Mouse (Mus musculus) frontal cortex, postnatal 10 days (tissue): ENCODE data around the gene Tomm22.
"Not testable (repeated sequence)": the region's sequence is repeated elsewhere in the genome, so short reads cannot be mapped to it uniquely, and the experiment has no call there.

ENCODE experiments used
- DNase-seq, 2 experiments: peaks; one replicate each; pipeline ENCODE4 v3.0.0; 2022; ENCODE audit warnings: low spot score in 2 of 2, mixed read lengths in 1 of 2

Tomm22 gene

DNA sequence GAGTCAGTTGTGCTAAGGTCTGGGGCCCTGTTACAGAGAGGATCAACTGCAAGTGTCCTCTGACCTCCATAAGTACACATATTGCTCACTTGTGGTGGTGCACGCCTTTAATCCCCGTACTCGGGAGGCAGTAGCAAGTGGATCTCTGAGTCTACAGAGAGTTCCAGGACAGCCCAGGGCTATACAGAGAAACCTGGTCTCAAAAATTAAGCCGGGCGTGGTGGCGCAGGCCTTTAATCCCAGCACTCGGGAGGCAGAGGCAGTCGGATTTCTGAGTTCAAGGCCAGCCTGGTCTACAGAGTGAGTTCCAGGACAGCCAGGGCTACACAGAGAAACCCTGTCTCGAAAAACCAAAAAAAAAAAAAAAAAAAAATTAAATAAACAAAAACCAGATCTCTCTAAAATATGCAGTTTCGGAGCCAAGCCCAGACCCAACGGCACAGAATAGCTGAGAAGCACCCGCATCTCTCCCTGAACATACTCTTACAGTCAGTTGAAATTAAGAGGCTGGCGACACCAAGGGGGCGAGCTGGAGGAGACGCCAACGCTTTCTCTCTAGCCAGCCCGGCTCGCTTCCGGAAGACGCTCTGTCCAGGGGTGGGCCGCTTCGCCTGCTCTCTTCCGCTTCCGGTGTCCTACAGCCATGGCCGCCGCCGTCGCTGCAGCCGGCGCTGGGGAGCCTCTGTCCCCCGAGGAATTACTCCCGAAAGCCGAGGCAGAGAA is at the start of gene Tomm22:
TSS of gene Tomm22 (plus strand) at position 613 of the 723 bp plus-strand sequence.
- DNase-seq, result peak; percentile 82 to 87

DNA sequence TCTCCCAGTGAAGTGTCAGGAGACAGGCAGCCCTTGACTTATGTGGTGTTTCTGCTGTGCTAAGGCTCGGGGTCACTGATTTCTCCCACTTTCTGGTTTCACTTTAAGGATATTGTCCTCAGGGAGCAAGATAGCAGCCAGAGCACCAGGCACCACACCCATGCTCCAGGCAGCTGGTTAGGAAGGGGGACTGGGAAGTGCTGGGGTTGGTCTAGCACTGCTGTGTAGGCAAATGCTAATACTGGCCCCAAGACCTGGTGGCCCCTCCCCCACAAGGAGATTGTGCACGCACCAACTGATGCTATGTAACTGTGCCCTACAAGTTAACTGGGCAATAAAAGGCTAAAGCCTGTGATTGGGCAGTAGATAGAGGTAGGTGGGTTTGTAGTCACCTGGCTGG is 40.2 kb upstream of the Tomm22 start:
- DNase-seq, result no peak

DNA sequence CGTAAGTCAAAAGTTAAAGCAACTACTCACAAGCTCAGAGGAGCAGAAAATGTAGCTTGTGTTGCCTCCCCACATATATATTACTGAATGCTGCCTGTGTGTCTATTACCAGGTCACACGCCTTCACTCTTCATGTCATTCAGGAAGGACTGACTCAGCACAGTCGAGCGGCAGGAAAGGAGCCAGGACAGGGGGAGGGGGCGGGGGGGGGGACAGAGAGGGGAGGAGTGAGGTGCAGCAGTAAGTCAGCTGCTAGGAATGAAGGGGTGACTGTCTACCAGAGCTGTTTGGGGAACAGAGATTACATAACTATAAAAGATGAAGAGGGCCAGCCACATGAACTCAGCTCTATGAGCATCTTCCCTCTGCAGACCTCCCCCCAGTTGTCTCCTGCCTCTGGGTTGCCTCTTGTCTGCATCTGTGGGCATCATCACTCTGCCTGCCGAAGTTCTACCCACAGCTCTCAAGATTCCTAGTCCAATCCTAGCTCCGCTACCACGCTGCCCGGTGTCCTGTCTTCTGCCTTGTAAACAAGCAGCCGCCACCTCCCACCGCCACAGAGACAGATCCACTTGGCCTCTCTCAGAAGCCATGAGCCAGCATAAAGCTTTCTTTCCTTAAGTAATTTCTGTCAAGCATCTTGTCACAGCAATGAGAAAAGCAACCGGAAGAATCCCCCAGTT is 29.4 kb upstream of the Tomm22 start:
- DNase-seq, result no peak

DNA sequence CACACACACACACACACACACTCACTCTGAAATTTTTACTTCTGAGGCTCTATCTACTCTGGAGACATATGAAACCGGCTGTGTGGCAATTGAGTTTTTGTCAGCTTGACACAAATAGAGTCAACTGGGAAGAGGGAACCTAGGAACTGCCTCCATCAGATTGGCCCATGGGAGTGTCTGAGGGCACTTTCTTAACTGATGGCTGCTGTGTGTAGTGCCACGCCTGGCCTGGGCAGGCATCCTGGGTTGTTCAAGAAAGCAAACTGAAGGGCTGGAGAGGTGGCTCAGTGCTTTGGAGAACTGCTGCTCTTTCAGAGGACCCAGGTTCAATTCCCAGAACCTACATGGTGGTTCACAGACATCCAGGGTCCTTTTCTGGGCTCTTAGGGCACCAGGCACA is 25.2 kb upstream of the Tomm22 start:
- DNase-seq, result no peak

DNA sequence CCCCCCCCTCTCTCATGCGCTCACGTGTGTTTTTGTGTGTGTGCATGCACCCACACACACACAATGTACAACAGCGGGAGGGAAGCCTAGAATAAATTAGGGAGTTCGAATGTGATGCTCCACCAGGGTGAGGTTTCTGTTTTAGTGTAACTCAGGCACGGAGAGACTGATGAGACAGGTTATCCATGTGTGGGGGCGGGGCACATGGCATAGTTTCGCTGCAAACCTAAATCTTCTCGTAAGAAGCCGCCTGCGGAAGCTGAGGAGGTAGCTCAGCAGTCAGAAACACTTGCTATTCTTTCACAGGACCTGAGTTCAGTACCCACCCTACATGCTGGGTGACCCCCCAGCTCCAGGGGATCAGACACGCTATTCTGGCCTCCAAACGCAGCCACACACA is 22.5 kb upstream of the Tomm22 start:
- no peak for DNase-seq

DNA sequence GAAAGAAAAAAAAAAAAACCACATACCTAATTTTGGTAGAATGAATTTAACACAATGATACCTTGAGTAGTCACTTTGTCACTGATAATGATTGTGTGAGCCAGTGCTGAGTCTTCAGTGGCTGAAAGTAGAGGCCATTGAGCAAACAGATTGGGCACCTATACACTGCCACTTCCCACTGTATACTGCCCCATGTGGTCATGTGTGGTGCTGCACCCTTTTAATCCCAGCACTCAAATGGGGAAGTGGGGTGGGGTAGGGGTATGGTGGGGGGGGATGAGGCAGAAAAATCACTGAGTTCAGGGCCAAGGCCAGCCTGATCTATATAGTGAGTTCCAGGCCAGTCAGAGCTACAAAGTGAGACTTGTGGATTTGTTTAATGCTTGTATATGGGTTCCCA is 20.1 kb upstream of the Tomm22 start:
- DNase-seq, result no peak

DNA sequence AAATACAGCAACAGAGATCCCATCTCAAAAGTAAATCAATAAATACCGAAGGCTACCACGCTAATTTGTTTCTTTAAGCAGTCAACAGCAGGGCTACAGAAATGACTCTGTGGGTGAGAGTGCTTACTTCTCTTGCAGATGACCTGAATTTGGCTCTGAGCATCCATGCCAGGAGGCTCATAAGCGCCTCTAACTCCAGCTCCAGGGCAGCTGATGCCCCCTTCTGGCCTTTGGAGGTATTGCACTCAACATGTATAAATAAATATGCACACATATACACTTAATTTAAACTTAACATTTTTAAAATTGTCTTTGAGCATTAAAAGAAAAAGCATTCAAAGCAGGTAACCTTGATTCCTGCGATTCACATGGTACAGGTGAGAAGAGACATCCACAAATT is 19.2 kb upstream of the Tomm22 start:
- DNase-seq, result no peak

DNA sequence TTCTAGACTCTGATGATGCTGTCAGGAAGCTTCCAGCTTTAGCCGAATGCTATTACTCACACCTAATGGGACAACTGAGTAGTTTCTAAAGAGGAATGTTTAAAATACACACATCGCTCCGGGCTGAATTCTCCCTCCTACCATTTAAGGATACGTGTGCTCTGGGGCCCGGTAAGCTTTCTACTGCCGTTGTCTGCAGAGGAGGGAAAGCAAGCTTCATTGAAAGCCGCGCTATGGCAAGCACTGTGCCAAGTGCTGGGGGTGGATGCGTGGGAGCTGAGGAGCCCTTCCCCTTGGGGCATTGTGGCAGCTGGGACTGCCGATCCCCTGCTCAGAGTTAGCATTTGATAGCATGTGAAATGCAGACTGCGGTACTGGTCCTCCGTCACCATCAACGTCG is 14.2 kb upstream of the Tomm22 start:
- DNase-seq, result no peak

DNA sequence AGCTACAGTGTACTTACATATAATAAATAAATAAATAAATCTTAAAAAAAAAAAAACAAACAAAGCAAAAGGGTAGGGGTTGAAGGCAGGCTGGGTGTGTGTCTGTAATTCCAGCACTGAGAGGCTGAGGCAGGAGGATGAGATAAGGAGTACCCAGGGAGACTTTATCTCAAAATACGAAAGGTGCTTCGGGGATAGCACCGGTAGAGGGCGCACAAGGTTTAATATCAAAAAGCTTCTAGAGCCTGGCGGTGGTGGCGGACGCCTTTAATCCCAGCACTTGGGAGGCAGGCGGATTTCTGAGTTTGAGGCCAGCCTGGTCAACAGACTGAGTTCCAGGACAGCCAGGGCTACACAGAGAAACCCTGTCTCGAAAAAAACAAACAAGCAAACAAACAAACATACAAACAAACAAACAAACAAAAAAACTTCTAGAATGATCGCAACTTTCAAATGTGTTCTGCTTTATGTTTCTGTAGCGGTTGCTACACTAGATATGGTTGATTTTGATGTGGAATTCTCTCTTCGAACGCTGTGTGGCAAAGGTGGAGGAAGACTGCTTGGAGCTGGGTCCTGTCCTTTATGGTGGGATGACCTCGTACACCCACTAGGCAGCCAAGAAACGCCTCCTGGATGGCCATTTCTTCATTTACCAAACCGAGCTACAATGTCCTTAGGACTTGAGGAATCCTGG is 12.7 kb upstream of the Tomm22 start:
- DNase-seq, result peak; percentile 58 to 78

DNA sequence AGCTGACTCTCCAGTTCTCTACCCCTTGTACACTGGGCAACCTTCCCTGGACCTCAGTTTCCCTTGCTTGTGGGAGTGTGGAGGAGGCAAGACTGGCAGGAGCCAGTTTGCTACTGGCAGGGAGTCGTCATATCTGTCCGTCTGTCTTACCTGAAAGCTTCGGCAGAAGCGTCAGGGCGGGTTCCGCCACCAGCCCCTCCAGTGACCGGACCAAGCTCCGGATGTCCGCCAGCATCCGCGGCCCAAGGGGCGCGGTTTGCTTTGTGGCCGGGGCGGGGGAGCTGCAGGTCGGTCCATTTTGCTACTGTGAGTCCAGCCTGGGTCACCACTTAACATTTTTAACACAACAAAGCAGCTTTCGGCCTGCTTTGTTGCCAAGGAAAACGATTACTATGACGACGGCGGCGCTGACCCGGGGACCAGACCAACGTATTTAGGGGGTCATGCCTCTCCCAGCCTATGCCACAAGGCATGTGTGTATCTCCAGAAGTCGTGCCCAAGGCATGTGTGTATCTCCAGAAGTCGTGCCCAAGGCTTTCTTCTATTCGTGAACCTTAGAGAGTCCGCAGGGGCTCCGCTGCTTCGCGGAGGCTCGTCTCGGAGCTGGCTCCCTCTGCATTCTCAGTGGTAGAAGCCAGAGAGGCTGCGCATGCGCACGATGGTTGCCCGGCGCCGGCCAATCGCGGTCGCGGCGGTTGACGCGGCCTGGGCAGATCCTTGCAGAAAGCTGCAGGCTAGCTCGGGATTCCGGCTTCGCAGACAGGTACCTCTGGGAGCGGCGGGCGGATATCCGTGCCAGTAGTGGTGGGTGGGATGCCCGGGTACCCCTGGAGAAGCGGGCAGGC is 11.9 kb upstream of the Tomm22 start, which contains the start of the genes Fam227a and Cby1:
TSS of gene Fam227a (minus strand) at position 426 of the 845 bp plus-strand sequence.
TSS of gene Cby1 (plus strand) at position 669 of the 845 bp plus-strand sequence.
- peak; percentile 88 to 95 for DNase-seq

DNA sequence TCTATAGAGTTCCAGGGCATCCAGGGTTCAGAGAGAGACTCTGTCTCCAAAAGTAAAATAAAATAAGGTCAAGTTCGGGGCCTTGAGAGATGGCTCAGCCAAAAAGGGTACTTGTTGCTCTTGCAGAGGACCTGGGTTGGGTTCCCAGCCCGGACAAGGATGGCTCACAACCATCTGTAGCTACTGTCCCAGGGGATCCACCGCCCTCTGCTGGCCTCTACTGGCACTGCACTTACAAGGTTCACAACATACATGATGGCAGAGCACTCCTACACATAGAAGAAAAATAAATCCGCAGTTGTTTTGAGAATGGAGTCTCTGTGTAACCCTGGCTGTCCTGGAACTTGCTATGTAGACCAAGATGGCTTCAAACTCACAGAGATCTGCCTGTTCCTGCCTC is 8.8 kb upstream of the Tomm22 start:
- DNase-seq, result peak in 1 of 2 experiments; percentile 34

DNA sequence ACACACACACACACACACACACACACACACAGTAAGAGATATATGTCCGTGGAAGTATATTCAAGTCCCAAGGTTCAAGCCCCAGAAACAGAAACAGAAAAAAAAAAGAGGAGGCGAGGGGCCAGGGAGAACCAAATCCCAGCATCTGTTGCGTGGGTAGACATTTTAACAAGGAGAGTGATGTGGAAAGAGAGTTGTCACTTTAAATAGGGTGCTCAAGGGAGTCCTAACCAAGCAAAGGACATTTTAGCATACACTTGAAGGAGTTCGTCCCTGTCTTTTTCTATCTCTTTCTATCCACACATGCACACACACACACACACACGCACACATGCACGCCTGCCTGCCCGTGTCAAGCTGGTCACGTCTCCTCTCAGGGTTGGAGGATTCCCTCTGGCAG is 6.0 kb upstream of the Tomm22 start:
- DNase-seq, result no peak

DNA sequence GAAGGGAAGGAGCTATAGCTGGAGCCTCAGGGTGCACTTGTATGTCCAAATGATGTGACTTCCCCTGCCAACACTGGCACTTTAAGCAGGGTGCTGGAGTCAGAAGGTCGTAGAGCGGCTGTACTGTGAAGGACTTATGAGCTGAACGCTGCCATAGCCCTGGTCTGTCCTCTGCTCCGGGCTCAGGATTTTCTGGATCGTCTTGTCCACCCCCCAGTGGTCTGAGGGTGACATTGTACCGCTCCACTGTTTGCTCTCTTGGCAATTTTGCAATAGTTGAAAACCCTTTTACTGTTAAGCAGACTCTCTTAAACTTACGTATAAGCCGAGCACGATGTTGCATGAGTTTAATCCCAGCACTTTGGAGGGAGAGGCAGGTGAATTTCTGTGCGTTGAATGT is 1.5 kb upstream of the Tomm22 start:
- no peak for DNase-seq

DNA sequence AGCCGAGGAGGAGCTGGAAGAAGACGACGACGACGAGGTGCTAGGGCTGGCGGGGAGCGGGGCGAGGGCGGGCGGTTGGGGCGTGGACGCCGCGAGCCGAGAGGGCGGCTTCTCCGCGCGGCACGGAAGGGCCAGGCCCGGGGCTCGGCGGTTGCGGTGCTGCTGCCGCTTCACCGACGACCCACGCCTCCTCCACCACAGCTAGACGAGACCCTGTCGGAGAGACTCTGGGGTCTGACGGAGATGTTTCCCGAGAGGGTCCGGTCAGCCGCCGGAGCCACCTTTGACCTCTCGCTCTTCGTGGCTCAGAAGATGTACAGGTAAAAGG is 275 bp downstream of the Tomm22 start:
- DNase-seq, result no peak

DNA sequence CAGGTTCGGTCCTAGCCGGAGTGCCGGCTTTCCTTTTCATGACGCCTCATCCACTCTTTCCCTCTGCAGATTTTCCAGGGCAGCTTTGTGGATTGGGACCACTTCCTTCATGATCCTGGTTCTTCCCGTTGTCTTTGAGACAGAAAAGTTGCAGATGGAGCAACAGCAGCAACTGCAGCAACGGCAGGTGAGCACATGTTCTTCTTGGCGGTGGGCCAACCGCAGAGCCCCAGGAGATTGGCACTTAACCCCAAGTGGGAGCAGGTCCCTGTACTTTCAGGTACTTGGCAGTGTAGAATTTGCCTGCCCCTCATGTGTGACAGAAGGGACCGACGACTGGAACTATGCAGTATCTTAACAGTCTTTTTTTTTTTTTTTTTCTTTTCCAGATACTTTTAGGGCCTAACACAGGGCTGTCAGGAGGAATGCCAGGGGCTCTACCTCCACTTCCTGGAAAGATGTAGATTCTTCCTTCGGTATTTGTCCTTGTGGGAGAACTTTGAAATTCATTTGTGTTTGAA is 1.2 kb downstream of the Tomm22 start:
- DNase-seq, result not testable (repeated sequence)

DNA sequence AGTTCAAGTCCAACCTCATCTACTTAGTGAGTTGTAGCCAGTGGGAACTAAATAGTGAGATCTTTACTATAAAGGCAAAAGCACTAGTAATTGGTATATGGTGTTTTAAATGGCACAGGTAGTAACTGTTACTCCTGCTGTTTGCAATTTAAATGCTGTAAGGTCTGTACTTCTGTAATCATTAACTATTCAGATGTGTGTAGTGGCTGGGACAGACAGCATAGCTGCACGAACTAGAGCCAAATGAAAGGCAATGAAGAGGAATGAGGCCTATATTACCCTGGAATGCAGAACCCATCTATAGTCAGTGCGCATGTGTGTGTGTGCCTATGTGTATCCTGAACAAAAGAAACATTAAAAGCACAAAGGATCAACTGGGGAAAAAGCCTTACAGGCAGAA is 7.3 kb downstream of the Tomm22 start:
- no peak for DNase-seq

DNA sequence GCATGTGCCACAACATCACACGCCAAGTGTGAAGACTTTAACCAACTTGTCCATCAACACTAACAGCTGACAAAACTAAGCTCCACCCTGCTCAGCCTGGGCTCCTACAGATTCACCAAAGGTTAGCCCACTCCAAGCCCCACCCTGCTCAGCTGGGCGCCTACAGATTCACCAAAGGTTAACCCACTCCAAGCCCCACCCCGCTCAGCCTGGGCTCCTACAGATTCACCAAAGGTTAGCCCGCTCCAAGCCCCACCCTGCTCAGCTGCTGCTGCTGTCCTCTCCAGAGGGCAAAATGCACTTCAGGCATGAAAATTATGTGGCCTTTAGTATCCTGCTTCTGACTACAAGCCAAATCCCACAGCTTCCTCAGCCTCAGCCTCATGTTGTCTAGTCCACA is 11.3 kb downstream of the Tomm22 start:
- no peak for DNase-seq

DNA sequence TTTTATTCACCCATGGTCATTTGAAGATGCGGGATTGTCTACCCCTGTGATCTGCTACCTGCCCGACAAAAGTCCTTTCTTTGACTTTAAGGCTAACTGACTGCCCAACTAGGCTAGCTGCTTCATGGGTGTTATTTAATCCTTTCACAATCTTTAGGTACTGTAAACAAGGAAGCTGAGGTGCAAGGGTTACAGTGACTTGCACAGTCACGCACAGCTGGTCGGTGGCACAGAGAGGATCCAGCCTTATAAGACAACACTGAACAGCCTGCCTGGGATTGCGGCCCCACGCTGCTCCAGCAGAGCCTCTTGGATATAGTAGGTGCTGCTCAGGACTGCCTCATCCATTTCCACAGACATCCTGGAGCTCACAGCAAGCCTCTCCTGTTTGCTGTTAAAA is 12.5 kb downstream of the Tomm22 start:
- no peak for DNase-seq

DNA sequence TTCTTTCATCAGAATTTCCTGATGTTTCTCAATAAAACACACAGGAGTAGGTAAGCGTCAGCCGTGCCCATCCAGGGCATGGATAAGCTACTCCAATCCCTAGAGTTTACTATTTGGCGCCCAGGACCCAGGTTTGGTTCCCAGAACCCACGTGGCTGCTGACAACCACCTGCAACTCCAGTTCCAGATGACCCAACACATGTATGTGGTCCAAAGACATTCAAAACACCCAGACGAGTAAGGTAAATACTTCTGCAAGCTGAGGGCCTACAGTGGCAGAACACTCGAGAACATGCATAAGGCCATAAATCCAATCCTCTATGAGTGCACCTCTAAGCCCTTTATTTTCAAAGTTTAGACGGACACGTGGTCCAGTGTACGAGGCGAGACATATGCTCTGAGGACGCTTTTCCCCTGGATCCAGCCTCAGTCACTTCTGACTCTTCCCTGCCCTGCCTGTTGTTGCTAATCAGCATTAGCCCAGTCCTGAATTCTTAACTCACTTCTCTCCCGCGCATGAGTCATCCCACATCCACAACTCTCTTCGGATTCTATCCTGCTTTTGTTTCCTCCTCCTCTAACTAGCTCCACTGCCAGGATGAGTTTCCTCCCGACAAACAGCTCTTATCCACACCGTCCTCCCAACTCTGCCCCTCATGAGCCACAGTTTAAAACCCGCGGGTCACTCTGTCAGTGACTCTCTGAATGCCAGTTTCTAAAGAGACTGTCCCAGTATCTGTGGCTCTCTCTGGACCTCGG is 13.2 kb downstream of the Tomm22 start:
- no peak for DNase-seq

DNA sequence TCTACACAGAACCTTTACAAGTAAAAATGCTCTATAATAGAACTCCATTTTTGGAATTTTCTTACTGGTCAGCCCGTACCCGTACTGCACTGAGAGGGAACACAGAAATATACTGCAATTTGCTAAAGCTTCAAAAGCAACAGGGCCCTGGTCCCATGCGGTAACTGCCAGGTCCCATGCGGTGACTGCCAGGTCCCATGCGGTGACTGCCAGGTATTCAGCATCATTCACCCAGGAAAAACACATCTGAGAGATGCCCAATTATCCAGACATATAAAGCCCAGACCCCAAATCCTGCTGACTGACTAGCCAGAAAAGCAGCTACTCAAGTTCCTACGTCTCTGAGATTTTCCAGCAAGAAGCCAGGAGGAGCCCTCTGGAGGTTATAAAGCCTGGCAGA is 14.0 kb downstream of the Tomm22 start:
- no peak for DNase-seq

DNA sequence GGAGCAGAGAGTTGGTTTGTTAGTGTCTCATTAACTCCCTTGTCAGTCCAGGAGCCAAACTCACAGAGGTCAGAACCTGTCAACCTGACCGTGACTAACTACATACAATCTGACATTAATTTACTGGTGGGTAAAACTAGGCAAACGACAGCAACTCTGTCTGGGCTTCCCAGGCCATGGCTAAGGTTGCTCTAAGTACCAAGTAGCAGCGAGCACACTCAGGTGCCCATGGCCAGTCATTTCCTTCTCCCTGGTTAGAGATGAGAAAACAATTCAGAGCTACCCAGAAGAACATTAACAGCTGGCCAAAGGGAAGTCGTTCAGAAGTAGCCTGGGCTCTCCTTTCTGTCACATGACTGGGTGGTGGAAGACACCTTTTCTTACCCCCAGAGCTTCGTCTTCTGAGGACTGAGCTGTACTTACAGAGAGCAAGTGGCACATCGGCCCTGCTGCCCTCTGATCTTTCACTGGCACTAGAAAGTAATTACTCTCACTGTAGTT is 14.5 kb downstream of the Tomm22 start:
- DNase-seq, result no peak
